Comparison of ENCODE assay signal across 33 mouse cellular contexts in the genomic region with DNA sequence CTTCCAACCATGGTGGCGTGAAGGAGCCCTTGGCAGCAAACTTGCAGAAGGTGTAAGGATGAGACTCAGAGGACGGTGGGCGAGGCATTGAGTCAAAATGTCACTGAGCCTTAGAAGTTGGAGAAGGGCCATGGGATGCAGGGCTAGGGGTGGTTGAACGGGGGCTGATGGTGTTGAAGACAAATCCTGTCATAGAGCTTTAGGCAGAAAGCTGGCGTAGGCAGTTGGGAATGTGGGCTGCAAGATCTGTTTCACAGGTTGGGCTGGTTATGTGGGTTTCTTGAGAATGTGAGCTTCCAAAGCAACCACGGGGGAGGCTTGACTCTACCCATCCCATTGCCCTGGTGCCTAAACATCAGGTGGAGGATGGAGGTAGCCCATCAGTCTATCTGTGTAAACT. TPM values are rescaled to one million over a fixed set of nuclear protein-coding genes. Genes with fewer than 3 reads are reported as not detected.
DNase-seq lines count a peak whose midpoint lies in the region; ATAC-seq lines count a peak whose summit lies in the region.
"Had no signal": no experiment of that assay in that cellular context is flagged by ENCODE, and none has a peak within 500 bp of the region (broad histone marks: within the 10 kb centered on the region; RNA-seq: fewer than 3 reads in every experiment).

No protein-coding gene starts in this region.

- H3K27me3 ChIP-seq in embryonic facial prominence, embryonic 14.5 days (replicated peaks; ENCODE audit: control insufficient read depth, insufficient read depth, low read length) = no peaks in the 10 kb centered on the region
- no peaks in the 10 kb centered on the region for H3K27me3 ChIP-seq in embryonic facial prominence, embryonic 10.5 days (replicated peaks; ENCODE audit: low read depth, poor library complexity, severe bottlenecking)
- H3K27me3 ChIP-seq: embryonic facial prominence, embryonic 12.5 days; forebrain, embryonic 15.5 days; hindbrain, embryonic 15.5 days; kidney, embryonic 15.5 days; limb, embryonic 12.5 days; lung, embryonic 15.5 days; midbrain, embryonic 15.5 days; neural tube, embryonic 15.5 days; stomach, embryonic 15.5 days had no signal

- no peak for ATAC-seq in embryonic facial prominence, embryonic 14.5 days (ENCODE audit: low read depth)
- ATAC-seq: forebrain, embryonic 15.5 days; inflammation-experienced regulatory T-cells, adult 6 months; midbrain, embryonic 15.5 days had no signal

- no peaks in the 10 kb centered on the region for H3K36me3 ChIP-seq in embryonic facial prominence, embryonic 14.5 days (ENCODE audit: control insufficient read depth, insufficient read depth, low read length)
- H3K36me3 ChIP-seq in embryonic facial prominence, embryonic 10.5 days (replicated peaks) = no peaks in the 10 kb centered on the region
- H3K36me3 ChIP-seq: embryonic facial prominence, embryonic 12.5 days; forebrain, embryonic 10.5 days; forebrain, embryonic 15.5 days; hindbrain, embryonic 10.5 days; hindbrain, embryonic 15.5 days; kidney, embryonic 15.5 days; limb, embryonic 12.5 days; lung, embryonic 15.5 days; midbrain, embryonic 10.5 days; midbrain, embryonic 15.5 days; neural tube, embryonic 15.5 days; stomach, embryonic 15.5 days had no signal

- no peak overlapping the region for H3K9ac ChIP-seq in embryonic facial prominence, embryonic 14.5 days (ENCODE audit: low read depth, low read length)
- H3K9ac ChIP-seq: embryonic facial prominence, embryonic 12.5 days; forebrain, embryonic 15.5 days; hindbrain, embryonic 15.5 days; kidney, embryonic 15.5 days; limb, embryonic 12.5 days; lung, embryonic 15.5 days; midbrain, embryonic 15.5 days; neural tube, embryonic 15.5 days; stomach, embryonic 15.5 days had no signal

- intact Hi-C loops in left cerebral cortex, postnatal 10 days (cut with DNase I) = no loop called here

- peaks cover 17% of the 10 kb centered on the region for H3K4me1 ChIP-seq in embryonic facial prominence, embryonic 14.5 days (ENCODE audit: control insufficient read depth, insufficient read depth, low read length)
- H3K4me1 ChIP-seq in embryonic facial prominence, embryonic 10.5 days = no peaks in the 10 kb centered on the region
- H3K4me1 ChIP-seq: forebrain, embryonic 10.5 days had no signal

- DNase-seq in embryonic facial prominence, embryonic 14.5 days (ENCODE audit: low spot score) = peak; percentile 58
- no peak for DNase-seq in embryonic facial prominence, embryonic 10.5 days (ENCODE audit: low spot score)
- peak; percentile 27 to 54 for DNase-seq in left cerebral cortex, adult 18-20 months (ENCODE audit: low spot score in 2 of 2)
- no peak for DNase-seq in left cerebral cortex, postnatal 10 days (ENCODE audit: extremely low spot score in 1 of 2, low spot score in 2 of 2)
- DNase-seq in right cerebral cortex, postnatal 36 days (ENCODE audit: low spot score in 2 of 2) = peak; percentile 27 to 36
- DNase-seq in right cerebral cortex, postnatal 10 days (ENCODE audit: low spot score in 2 of 2) = no peak
- no peak for DNase-seq in MN1 (ENCODE audit: low spot score)
- DNase-seq: adrenal gland, postnatal 14 days; cerebellum, adult 8-10 months; cerebellum, postnatal 36 days; gastrocnemius, adult 2 months; gastrocnemius, postnatal 36 days; heart, postnatal 14 days; kidney, adult 11 months; kidney, postnatal 25 days; retina, postnatal 1 day; thymus, postnatal 14 days had no signal

- no peak overlapping the region for H3K4me2 ChIP-seq in embryonic facial prominence, embryonic 14.5 days (ENCODE audit: low read depth, low read length)
- H3K4me2 ChIP-seq: embryonic facial prominence, embryonic 12.5 days; forebrain, embryonic 15.5 days; hindbrain, embryonic 15.5 days; kidney, embryonic 15.5 days; limb, embryonic 12.5 days; liver, embryonic 11.5 days; lung, embryonic 15.5 days; midbrain, embryonic 15.5 days; neural tube, embryonic 15.5 days; stomach, embryonic 15.5 days had no signal

- WGBS in embryonic facial prominence, embryonic 14.5 days = 78% methylated on average over 6 of the region's 6 CpGs
- WGBS in embryonic facial prominence, embryonic 10.5 days = 86% methylated on average over 6 of the region's 6 CpGs

- H3K27ac ChIP-seq in embryonic facial prominence, embryonic 14.5 days (replicated peaks; ENCODE audit: low read depth, low read length) = no peak overlapping the region
- H3K27ac ChIP-seq in embryonic facial prominence, embryonic 10.5 days (replicated peaks) = no peak overlapping the region
- H3K27ac ChIP-seq: embryonic facial prominence, embryonic 12.5 days; forebrain, embryonic 10.5 days; forebrain, embryonic 15.5 days; gastrocnemius, adult 2 months; hindbrain, embryonic 10.5 days; hindbrain, embryonic 15.5 days; kidney, embryonic 15.5 days; limb, embryonic 12.5 days; lung, embryonic 15.5 days; midbrain, embryonic 10.5 days; midbrain, embryonic 15.5 days; neural tube, embryonic 15.5 days; stomach, embryonic 15.5 days had no signal

- H3K9me3 ChIP-seq in embryonic facial prominence, embryonic 14.5 days (ENCODE audit: control insufficient read depth, low read length) = no peaks in the 10 kb centered on the region
- no peaks in the 10 kb centered on the region for H3K9me3 ChIP-seq in embryonic facial prominence, embryonic 10.5 days
- H3K9me3 ChIP-seq: embryonic facial prominence, embryonic 12.5 days; forebrain, embryonic 10.5 days; forebrain, embryonic 15.5 days; hindbrain, embryonic 10.5 days; hindbrain, embryonic 15.5 days; kidney, embryonic 15.5 days; limb, embryonic 12.5 days; lung, embryonic 15.5 days; midbrain, embryonic 10.5 days; midbrain, embryonic 15.5 days; neural tube, embryonic 15.5 days; stomach, embryonic 15.5 days had no signal

- no peak overlapping the region for H3K4me3 ChIP-seq in embryonic facial prominence, embryonic 14.5 days (ENCODE audit: low read depth, low read length)
- no peak overlapping the region for H3K4me3 ChIP-seq in embryonic facial prominence, embryonic 10.5 days
- H3K4me3 ChIP-seq: embryonic facial prominence, embryonic 12.5 days; forebrain, embryonic 10.5 days; forebrain, embryonic 15.5 days; gastrocnemius, adult 2 months; hindbrain, embryonic 10.5 days; hindbrain, embryonic 15.5 days; kidney, embryonic 15.5 days; limb, embryonic 12.5 days; lung, embryonic 15.5 days; midbrain, embryonic 10.5 days; midbrain, embryonic 15.5 days; neural tube, embryonic 15.5 days; stomach, embryonic 15.5 days had no signal

RNA-seq across cellular contexts. Expression of gene Kat2b, which starts 23.4 kb away (rescaled TPM):
- 6.1 and 7.3 TPM in 2 replicates for polyA plus RNA-seq in embryonic facial prominence, embryonic 14.5 days (2014; fragmentation: Nextera tagmentation; extraction: Ambion mirVana)
- 2.1 and 2.5 TPM in 2 replicates for polyA plus RNA-seq in embryonic facial prominence, embryonic 10.5 days (2016; fragmentation: Nextera tagmentation; extraction: Ambion mirVana)
- 10 to 100 TPM; 20.6 to 21.3 TPM for total RNA-seq in left cerebral cortex, adult 18-20 months (2021)
- total RNA-seq in left cerebral cortex, postnatal 10 days (2021) = 10 to 100 TPM; 10.5 to 20.3 TPM

RNA-seq across cellular contexts. Expression of gene Pp2d1, which starts 50.9 kb away (rescaled TPM):
- 0.21 and 0.22 TPM in 2 replicates for polyA plus RNA-seq in embryonic facial prominence, embryonic 14.5 days (2014; fragmentation: Nextera tagmentation; extraction: Ambion mirVana)
- 0.29 and 0.49 TPM in 2 replicates for polyA plus RNA-seq in embryonic facial prominence, embryonic 10.5 days (2016; fragmentation: Nextera tagmentation; extraction: Ambion mirVana)
- not detected for total RNA-seq in left cerebral cortex, adult 18-20 months (2021)
- total RNA-seq in left cerebral cortex, postnatal 10 days (2021) = not detected
- total RNA-seq: adrenal gland, postnatal 14 days; gastrocnemius, adult 2 months; gastrocnemius, postnatal 36 days; heart, postnatal 14 days; layer of hippocampus, adult 18-20 months; layer of hippocampus, postnatal 10 days had no signal

Comparison
In these comparisons a context has a peak if more than half of its experiments do, and no peak if none do; other contexts are left out.
1. DNase-seq: peak in embryonic facial prominence, embryonic 14.5 days (single experiment), left cerebral cortex, adult 18-20 months (2 of 2) and right cerebral cortex, postnatal 36 days (2 of 2); none in embryonic facial prominence, embryonic 10.5 days (single experiment), left cerebral cortex, postnatal 10 days (0 of 2), right cerebral cortex, postnatal 10 days (0 of 2) and MN1 (single experiment).